Mouse (Mus musculus): Measurements from ENCODE around the gene Cxcr2. TPM values are rescaled to one million over a fixed set of nuclear protein-coding genes. Genes with fewer than 3 reads are reported as not detected.
"Not testable (repeated sequence)": the region's sequence is repeated elsewhere in the genome, so short reads cannot be mapped to it uniquely, and the experiment has no call there.

Gene Cxcr2
- polyA plus RNA-seq, 1 experiment, result 0.08 TPM

DNA sequence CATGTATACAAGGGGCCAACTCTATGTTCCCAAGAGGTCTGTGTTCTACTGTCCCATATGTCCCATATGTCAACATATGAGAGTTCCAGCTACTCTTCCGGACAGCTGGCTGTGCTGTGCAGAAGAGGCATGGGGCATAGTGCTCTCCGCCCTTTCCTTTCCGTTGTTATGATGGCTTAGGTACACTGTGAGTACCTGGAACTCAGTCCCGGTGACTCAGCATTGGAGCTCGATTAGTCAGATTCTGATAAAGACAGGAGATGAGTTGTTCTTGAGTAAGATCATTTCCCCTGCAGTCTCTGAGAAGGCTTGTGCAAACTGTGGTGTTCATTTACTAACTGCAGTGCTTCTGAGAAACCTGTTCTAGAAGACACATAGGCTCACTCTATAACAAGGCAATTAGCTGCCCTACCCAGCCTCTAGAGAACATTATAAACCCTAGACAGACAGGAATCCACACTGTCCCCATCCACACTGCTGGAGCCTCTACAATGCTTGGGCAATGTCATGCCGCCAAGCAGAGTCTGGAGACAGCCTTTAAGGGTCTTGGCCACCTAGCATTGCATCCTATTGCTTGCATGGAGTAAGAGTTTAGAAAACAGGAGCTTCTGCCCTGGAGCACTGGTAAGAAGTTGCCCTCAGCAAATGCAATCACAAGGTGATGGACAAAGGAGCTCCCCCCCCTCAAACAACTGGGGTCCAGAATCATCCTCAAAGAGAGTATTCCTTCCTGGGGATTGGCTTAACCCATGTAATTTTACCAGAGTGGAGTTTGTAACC lies 4.5 kb upstream of the Cxcr2 start:
- no peak for TF ChIP-seq POLR2A (IDR thresholded peaks at IDR 0.05; ENCODE audit: borderline replicate concordance, extremely low read depth, insufficient read depth, insufficient read length, poor library complexity, severe bottlenecking)
- no peak for TF ChIP-seq CTCF (IDR thresholded peaks at IDR 0.05; ENCODE audit: borderline replicate concordance, extremely low read depth, insufficient read depth, insufficient read length)
- DNase-seq (ENCODE audit: low read depth), result no peak

DNA sequence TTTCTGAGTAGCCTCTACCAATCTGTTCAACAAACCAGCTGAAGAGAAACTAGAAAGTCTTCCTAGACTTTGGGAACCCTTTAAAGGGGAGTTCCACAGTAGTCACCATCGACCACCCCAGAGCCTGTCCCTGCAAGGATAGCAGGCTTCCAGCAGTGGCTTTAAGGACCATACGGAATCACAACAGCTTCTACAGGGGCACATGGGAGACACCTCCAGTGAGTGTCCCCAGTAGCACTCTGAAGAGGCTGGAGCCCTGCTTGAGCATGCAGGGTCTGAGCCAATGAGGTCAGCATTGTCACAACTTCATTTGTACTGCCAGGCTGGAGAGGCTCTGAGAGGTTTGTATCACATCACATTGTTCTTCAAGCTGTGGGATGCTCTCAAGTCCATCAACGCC lies 3.7 kb upstream of the Cxcr2 start:
- DNase-seq (ENCODE audit: low read depth), result no peak
- no peak for TF ChIP-seq POLR2A (IDR thresholded peaks at IDR 0.05; ENCODE audit: borderline replicate concordance, extremely low read depth, insufficient read depth, insufficient read length, poor library complexity, severe bottlenecking)
- TF ChIP-seq CTCF (IDR thresholded peaks at IDR 0.05; ENCODE audit: borderline replicate concordance, extremely low read depth, insufficient read depth, insufficient read length), result no peak

DNA sequence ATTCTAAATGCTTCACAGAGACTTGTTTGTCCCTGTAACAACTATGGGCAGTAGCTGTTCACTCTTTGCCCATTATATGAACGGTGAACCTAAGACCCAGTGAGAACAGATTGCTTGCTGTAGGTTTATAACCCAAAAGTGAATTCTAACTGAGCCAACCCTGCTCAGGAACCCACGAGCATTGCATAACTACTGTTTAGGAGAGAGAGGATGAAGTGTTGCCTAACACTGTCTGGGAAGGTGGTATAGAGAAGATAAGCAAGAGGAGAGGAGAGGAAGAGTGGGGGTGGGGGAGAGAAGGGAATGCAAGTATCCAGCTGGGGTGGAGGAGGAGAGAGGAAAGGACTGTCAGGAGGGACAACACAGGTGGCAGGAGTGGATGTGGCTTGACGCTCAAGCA lies 2.7 kb upstream of the Cxcr2 start:
- TF ChIP-seq POLR2A (IDR thresholded peaks at IDR 0.05; ENCODE audit: borderline replicate concordance, extremely low read depth, insufficient read depth, insufficient read length, poor library complexity, severe bottlenecking) (no peak), CTCF (IDR thresholded peaks at IDR 0.05; ENCODE audit: borderline replicate concordance, extremely low read depth, insufficient read depth, insufficient read length) (no peak)
- no peak for DNase-seq (ENCODE audit: low read depth)

DNA sequence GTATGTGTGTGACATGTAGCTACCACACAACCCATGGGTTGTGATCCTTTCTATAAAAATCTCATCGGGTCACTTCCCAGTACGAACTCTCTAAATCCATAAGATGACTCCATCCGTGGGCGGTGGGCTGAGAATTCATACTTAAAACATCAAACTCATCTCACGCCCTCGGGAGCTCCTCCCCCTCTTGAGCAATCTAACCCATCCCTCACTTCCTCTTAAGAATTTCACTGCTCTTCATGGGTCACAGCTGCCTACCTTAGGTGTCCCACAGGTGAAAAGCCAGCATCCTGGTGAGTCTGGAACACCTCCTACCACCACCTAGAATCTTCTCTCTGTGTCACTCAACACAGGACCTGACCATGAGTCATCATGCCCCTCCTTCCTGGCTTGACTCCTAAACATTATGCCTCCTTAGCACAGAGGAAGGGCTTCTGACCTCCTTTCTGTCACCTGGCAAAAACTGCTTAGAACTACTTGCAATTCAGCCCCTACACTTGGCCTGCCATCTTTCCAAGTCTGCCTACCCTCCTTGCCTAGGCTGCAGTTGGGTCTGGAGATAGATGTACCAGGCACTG lies 1.7 kb downstream of the Cxcr2 start:
- no peak for DNase-seq (ENCODE audit: low read depth)
- TF ChIP-seq POLR2A (IDR thresholded peaks at IDR 0.05; ENCODE audit: borderline replicate concordance, extremely low read depth, insufficient read depth, insufficient read length, poor library complexity, severe bottlenecking) (no peak), CTCF (IDR thresholded peaks at IDR 0.05; ENCODE audit: borderline replicate concordance, extremely low read depth, insufficient read depth, insufficient read length) (no peak)

DNA sequence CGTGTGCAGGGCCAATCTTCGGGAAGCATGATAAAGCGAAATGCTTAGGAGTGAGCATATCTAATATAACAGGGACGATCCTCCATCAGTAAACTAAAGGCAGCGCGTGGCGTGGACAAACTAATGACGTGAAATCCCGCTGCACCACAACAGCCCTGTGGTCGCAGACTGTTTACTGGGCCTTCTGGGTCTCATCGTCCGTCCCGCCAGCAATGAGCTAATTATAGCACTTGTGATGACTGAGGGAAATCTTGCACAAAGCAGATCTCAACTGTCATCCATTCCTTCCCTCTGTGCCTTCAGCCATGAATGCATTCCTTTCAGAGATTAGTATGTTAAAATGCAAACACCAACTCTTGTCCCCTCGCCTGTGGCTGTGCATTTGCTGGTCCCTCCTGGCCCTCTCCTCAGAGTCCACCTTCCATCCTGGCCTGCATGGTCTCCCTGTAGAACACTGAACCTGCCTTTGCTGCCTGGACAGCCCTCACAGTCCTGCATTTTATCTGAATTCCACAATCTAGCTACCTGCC lies 2.7 kb downstream of the Cxcr2 start:
- DNase-seq (ENCODE audit: low read depth), result peak; percentile 35
- TF ChIP-seq POLR2A (IDR thresholded peaks at IDR 0.05; ENCODE audit: borderline replicate concordance, extremely low read depth, insufficient read depth, insufficient read length, poor library complexity, severe bottlenecking), result no peak

DNA sequence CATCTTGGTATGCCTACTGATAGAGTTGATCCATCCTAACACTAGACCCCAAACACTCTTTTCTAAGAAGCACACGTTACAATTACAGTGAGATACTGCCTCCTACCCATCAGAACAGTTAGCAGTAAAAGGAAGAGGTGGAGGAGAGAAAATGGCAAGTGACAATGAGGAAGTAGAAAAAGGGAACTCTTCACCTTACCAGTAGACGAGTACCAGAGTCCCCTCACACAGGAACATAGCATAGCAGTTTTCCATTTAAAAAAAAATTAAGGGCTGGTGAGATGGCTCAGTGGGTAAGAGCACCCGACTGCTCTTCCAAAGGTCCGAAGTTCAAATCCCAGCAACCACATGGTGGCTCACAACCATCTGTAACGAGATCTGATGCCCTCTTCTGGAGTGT lies 5.8 kb downstream of the Cxcr2 start:
- not testable (repeated sequence) for DNase-seq (ENCODE audit: low read depth)

GRCm38 (mm10) chr1:74160036-74160435 lies 6.2 kb downstream of the Cxcr2 start:
- no peak for DNase-seq (ENCODE audit: low read depth)
- no peak for TF ChIP-seq POLR2A (IDR thresholded peaks at IDR 0.05; ENCODE audit: borderline replicate concordance, extremely low read depth, insufficient read depth, insufficient read length, poor library complexity, severe bottlenecking)
- no peak for TF ChIP-seq CTCF (IDR thresholded peaks at IDR 0.05; ENCODE audit: borderline replicate concordance, extremely low read depth, insufficient read depth, insufficient read length)

DNA sequence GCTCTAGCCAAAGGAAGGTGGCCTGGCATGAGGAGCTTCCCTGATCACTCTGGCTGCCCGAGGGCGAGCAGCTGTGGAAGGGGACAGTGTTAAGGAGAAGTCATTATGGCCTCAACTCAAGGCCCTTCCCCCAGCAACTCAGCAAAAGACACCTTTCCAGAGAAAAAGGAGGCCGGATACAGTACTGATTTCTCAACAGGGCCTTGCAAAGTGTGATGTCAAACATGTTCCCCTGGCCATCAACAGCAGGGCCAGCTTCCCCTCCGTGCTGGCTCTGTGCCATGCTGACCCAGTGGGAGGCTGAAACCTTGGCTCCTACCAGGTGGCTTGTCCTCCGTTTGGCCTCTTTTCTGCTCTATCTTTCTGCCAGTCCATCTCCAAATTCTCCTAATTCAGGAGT lies 13.3 kb downstream of the Cxcr2 start:
- no peak for TF ChIP-seq CTCF (IDR thresholded peaks at IDR 0.05; ENCODE audit: borderline replicate concordance, extremely low read depth, insufficient read depth, insufficient read length)
- TF ChIP-seq POLR2A (IDR thresholded peaks at IDR 0.05; ENCODE audit: borderline replicate concordance, extremely low read depth, insufficient read depth, insufficient read length, poor library complexity, severe bottlenecking), result no peak
- DNase-seq (ENCODE audit: low read depth), result no peak

GRCm38 (mm10) chr1:74169721-74170120 lies 15.9 kb downstream of the Cxcr2 start:
- no peak for DNase-seq (ENCODE audit: low read depth)
- TF ChIP-seq POLR2A (IDR thresholded peaks at IDR 0.05; ENCODE audit: borderline replicate concordance, extremely low read depth, insufficient read depth, insufficient read length, poor library complexity, severe bottlenecking), result no peak
- no peak for TF ChIP-seq CTCF (IDR thresholded peaks at IDR 0.05; ENCODE audit: borderline replicate concordance, extremely low read depth, insufficient read depth, insufficient read length)

DNA sequence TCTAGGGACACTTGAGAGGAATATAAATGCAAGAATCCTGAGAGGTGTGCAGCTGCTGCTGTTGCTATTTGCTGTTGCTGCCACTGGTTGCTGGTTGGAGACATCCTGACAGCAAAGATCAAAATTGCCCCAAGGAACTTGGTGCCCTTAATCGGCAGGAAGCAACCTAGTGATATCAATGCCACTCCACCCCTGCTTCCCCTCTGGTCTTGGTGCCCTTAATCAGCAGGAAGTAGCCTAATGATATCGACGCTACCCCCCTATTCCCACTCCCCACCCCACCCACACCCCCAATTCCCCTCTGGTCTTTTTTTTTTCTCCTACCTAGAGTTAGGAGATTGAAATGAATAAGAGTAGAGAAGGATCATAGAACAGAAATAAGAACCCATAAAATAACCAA lies 18.9 kb downstream of the Cxcr2 start:
- DNase-seq (ENCODE audit: low read depth), result no peak
- TF ChIP-seq CTCF (IDR thresholded peaks at IDR 0.05; ENCODE audit: borderline replicate concordance, extremely low read depth, insufficient read depth, insufficient read length), result no peak
- no peak for TF ChIP-seq POLR2A (IDR thresholded peaks at IDR 0.05; ENCODE audit: borderline replicate concordance, extremely low read depth, insufficient read depth, insufficient read length, poor library complexity, severe bottlenecking)

DNA sequence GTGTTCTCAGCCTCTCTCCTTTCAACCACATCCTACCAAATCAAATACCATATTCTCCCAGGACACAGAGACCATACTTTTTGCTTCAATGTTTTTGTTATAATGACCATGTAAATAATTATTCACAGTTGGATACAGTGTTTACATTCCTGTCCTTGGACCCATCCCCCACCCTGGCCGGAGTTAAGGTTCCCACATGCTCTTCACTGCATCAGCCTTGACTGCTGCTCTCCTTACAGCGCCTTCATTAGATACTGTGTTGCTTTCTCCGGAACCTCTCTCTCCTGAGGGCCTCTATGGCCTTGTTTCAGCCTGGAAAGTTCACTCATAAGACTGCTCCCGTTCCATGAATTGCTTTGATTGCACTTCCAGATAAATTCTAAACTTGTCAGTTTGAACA lies 21.9 kb downstream of the Cxcr2 start:
- no peak for TF ChIP-seq POLR2A (IDR thresholded peaks at IDR 0.05; ENCODE audit: borderline replicate concordance, extremely low read depth, insufficient read depth, insufficient read length, poor library complexity, severe bottlenecking)
- TF ChIP-seq CTCF (IDR thresholded peaks at IDR 0.05; ENCODE audit: borderline replicate concordance, extremely low read depth, insufficient read depth, insufficient read length), result no peak
- no peak for DNase-seq (ENCODE audit: low read depth)

GRCm38 (mm10) chr1:74178618-74179017 lies 24.8 kb downstream of the Cxcr2 start:
- DNase-seq (ENCODE audit: low read depth), result no peak
- TF ChIP-seq CTCF (IDR thresholded peaks at IDR 0.05; ENCODE audit: borderline replicate concordance, extremely low read depth, insufficient read depth, insufficient read length) (no peak), POLR2A (IDR thresholded peaks at IDR 0.05; ENCODE audit: borderline replicate concordance, extremely low read depth, insufficient read depth, insufficient read length, poor library complexity, severe bottlenecking) (no peak)

All from brain, embryonic 14.5 days (tissue).